Mouse (Mus musculus) stomach, postnatal 0 days (tissue): Measurements from ENCODE around the gene 4930524N10Rik. TPM values are rescaled to one million over a fixed set of nuclear protein-coding genes. Genes with fewer than 3 reads are reported as not detected.

Experiments
- ATAC-seq: fragments of 200-750 bp; cut with Nextera tagmentation; 2 replicates; pipeline ENCODE4 v1.8.0; 2017; ENCODE audit not compliant: low FRiP score, low TSS enrichment
- DNase-seq: peaks from one replicate; pipeline ENCODE4 v3.0.0-alpha.2; 2016; ENCODE audit warnings: low spot score
- H3K27ac ChIP-seq: fragments of 300-500 bp; sonication (generic); replicated peaks from 2 replicates; pipeline ENCODE4 v1.5.1; 2014; ENCODE audit warnings: mild to moderate bottlenecking, control low read depth
- H3K27me3 ChIP-seq: fragments of 300-500 bp; sonication (generic); 2 replicates; pipeline ENCODE4 v1.6.1; 2014; ENCODE audit warnings: low read length; ENCODE audit not compliant: control insufficient read depth, insufficient read depth
- H3K36me3 ChIP-seq: fragments of 300-500 bp; sonication (generic); 2 replicates; pipeline ENCODE4 v1.6.1; 2014; ENCODE audit warnings: low read length, mixed read lengths; ENCODE audit not compliant: control insufficient read depth, insufficient read depth
- H3K4me1 ChIP-seq: fragments of 300-500 bp; sonication (generic); replicated peaks from 2 replicates; pipeline ENCODE4 v1.6.1; 2014; ENCODE audit warnings: antibody characterized with exemption; ENCODE audit not compliant: control insufficient read depth, insufficient read depth
- H3K4me2 ChIP-seq: fragments of 300-500 bp; sonication (generic); replicated peaks from 2 replicates; pipeline ENCODE4 v1.6.1; 2014; ENCODE audit warnings: low read depth, mild to moderate bottlenecking, control low read depth, moderate library complexity
- H3K4me3 ChIP-seq: fragments of 300-500 bp; sonication (generic); 2 replicates; pipeline ENCODE4 v1.5.1; 2014; ENCODE audit warnings: low read depth, low read length, control low read depth
- H3K9ac ChIP-seq: fragments of 300-500 bp; sonication (generic); 2 replicates; pipeline ENCODE4 v1.6.1; 2014; ENCODE audit warnings: mild to moderate bottlenecking, low read length, control low read depth, mixed read lengths
- H3K9me3 ChIP-seq: fragments of 300-500 bp; sonication (generic); 2 replicates; pipeline ENCODE4 v1.6.1; 2016; ENCODE audit warnings: low read length; ENCODE audit not compliant: control insufficient read depth
- CTCF ChIP-seq: IDR thresholded peaks from 2 replicates; pipeline ENCODE4 v1.5.1; 2016; ENCODE audit warnings: antibody characterized with exemption, low read depth, mild to moderate bottlenecking, moderate library complexity
- EP300 ChIP-seq: optimal IDR thresholded peaks from 2 replicates; pipeline ENCODE3; 2016; ENCODE audit warnings: antibody characterized with exemption
- WGBS: fragments of 180-500 bp; shearing (Covaris S2); extraction: QIAGEN DNeasy Blood & Tissue Kit; methylation state at CpG from one replicate; pipeline ENCODE4 v1.1.7; 2014; 5-methylcytosine and 5-hydroxymethylcytosine counted together
- polyA plus RNA-seq: library from polyadenylated mRNA; unstranded; fragments of >200 nt; fragmentation: Nextera tagmentation; extraction: Ambion mirVana; gene quantifications from 2 replicates; pipeline ENCODE4 v1.2.1, GENCODE M21; 2015

Gene 4930524N10Rik
- polyA plus RNA-seq = not detected in 2 replicates

DNA sequence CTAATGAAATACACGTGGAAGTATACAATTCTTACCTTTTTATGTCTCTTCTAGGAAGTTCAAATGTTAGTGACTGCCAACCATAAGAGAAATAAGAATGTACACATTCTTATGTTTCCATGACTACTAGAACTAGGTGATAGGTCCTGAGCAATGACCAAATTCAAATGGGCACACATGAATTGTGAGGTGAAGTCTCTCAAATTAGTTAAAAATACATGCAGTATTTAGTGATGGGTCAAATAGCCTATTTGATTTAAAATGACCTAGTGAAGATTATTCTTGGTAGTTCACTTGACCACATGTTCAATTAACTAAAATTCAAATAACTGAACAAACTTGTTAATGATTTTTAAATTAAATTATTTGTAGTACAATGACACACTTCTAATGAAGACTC is at the start of gene 4930524N10Rik:
TSS of gene 4930524N10Rik (minus strand) at position 101 of the 400 bp plus-strand sequence.
- Histone ChIP-seq H3K27ac (no peak within 1 kb of the TSS), H3K4me3 (no peak within 1 kb of the TSS), H3K4me1 (no peaks in the 10 kb centered on the region), H3K36me3 (no peaks in the 10 kb centered on the region), H3K9me3 (no peaks in the 10 kb centered on the region), H3K4me2 (no peak within 1 kb of the TSS), H3K9ac (no peak within 1 kb of the TSS), H3K27me3 (no peaks in the 10 kb centered on the region)
- no peak for TF ChIP-seq EP300
- ATAC-seq (no peak), DNase-seq (no peak)
- WGBS = 23% methylated on average over 1 of the region's 1 CpGs

DNA sequence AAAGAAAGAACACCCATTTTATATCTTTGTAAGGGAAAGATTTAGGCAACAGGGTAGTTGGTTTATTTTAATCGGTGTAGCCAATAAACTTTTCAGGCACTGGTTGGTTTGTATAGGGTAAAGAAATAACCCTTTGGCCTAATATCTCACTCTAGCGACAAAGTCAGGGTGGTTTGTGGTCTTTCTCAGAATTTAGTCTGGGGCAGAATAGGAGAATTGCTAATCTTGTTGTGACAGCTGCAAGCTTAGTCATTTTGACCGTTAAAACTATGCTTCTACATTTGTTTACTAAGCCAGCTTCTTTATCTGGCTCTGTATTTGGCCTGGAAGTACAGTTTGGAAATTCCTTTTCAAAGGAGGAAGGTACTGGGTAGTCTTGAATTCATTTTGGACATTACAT is 6.8 kb upstream of the 4930524N10Rik start:
- 70% methylated on average over 3 of the region's 3 CpGs for WGBS
- no peak for TF ChIP-seq CTCF
- TF ChIP-seq EP300 = no peak
- ATAC-seq = no peak

DNA sequence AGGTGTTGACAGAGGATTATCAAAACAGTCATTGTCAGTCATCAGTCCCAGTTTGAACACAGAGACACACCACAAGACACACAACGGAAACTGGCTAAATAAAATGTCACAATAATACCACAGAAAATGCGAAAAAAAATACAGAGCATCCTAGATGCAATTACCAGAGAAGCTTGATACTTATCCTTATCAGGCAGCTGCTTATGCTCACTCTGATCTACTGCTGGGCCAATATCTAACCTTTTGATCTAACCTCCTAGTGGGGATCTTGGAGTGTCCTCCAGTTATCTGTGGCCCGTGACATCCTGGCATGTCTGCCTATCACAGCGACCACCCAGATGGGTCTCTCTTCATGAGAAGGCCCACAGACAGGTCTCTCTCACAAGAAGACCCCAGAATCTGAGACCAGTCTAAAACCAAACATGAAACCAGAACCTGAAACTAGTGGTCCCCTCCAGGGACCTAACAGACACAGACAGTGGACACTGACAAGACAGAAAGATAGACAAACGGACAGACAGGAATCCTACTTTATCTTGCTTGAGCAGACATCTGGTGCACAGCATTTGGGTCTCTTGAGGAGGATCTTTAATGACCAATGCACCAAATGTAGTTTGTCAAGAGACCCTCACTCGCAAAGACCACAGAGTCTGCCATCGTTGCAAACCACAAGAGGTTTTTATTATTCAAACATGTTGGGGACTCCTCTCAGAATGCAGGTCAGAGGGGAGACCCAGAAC is 6.3 kb upstream of the 4930524N10Rik start:
- WGBS = 80% methylated on average over 7 of the region's 7 CpGs
- no peaks in the 10 kb centered on the region for H3K4me1 ChIP-seq
- no peak overlapping the region for H3K4me3 ChIP-seq
- TF ChIP-seq CTCF = no peak
- no peak for TF ChIP-seq EP300
- DNase-seq (no peak), ATAC-seq (no peak)
- no peaks in the 10 kb centered on the region for H3K27me3 ChIP-seq
- H3K9ac ChIP-seq = no peak overlapping the region
- no peak overlapping the region for H3K4me2 ChIP-seq
- H3K36me3 ChIP-seq = no peaks in the 10 kb centered on the region
- H3K9me3 ChIP-seq = no peaks in the 10 kb centered on the region
- H3K27ac ChIP-seq = no peak overlapping the region

More for the DNA sequence above, 6.8 kb upstream of the 4930524N10Rik start:
- Histone ChIP-seq H3K4me1 (no peaks in the 10 kb centered on the region), H3K36me3 (no peaks in the 10 kb centered on the region), H3K4me2 (no peak overlapping the region), H3K27me3 (no peaks in the 10 kb centered on the region), H3K27ac (no peak overlapping the region), H3K9me3 (no peaks in the 10 kb centered on the region), H3K9ac (no peak overlapping the region), H3K4me3 (no peak overlapping the region)
- DNase-seq = no peak

DNA sequence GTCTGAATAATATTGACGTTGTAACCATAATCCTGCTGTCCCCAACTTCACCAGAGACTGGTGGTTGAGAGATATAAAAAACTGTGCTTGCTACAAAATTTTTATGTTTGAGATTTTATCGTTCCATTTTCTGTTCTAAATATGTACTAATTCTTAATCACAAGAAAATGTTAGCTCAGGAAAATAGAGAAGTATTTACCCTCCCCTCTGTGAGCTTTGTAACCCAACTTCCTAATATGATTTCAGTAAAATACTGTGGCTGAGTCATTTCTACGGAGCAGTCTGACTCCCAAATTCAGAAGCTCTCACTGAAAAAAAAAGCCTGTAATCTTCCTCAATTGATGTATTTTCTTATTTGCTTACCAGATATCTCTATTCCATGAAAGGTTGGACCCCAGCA is 4.7 kb upstream of the 4930524N10Rik start:
- Histone ChIP-seq H3K4me2 (no peak overlapping the region), H3K4me1 (no peaks in the 10 kb centered on the region), H3K9ac (no peak overlapping the region), H3K4me3 (no peak overlapping the region), H3K36me3 (no peaks in the 10 kb centered on the region), H3K27me3 (no peaks in the 10 kb centered on the region), H3K27ac (no peak overlapping the region), H3K9me3 (no peaks in the 10 kb centered on the region)
- 85% methylated on average over 3 of the region's 3 CpGs for WGBS
- no peak for DNase-seq
- no peak for TF ChIP-seq CTCF
- no peak for TF ChIP-seq EP300
- no peak for ATAC-seq

Other genes starting within 250 kb of the 4930524N10Rik start
- gene Gm15140, start 222.7 kb downstream of the 4930524N10Rik start, polyA plus RNA-seq = not detected in 2 replicates
- gene Samt4, start 138.6 kb upstream of the 4930524N10Rik start, polyA plus RNA-seq = not detected in 2 replicates
- not detected in 2 replicates for gene Samt2, start 236.0 kb upstream of the 4930524N10Rik start, polyA plus RNA-seq